Mouse (Mus musculus): ENCODE measurements at regions not wholly inside any gene's neighbourhood (a gene's known extent, or its start where the extent isn't known, plus 50 kb on each side); places are given as distances from the start of the nearest gene placed in this dataset.
"Not testable (repeated sequence)": the region's sequence is repeated elsewhere in the genome, so short reads cannot be mapped to it uniquely, and the experiment has no call there.

- not testable (repeated sequence) for DNase-seq
These were observed 373.4 kb downstream of the Casp12 start for GRCm38 (mm10) chr9:5718585-5718984.

DNA sequence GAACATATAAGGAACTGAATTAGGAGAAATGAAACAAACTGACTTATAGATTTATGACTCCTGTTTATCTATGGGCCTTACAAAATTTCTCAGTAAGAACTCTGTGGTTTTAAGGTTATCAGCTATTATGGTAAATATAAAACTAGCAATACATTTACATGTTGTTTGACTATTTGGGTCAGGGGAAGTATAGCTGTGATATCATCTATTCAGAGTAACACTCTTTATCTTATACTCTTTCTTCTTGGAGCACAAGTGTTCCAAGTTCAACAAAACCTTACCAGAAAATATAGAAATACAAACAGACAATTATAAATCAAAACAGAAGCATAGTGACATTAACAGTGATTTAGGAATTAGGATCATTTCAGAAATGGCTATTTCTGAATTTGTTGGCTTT lies 383.6 kb downstream of the Casp12 start:
- no peak for DNase-seq

DNA sequence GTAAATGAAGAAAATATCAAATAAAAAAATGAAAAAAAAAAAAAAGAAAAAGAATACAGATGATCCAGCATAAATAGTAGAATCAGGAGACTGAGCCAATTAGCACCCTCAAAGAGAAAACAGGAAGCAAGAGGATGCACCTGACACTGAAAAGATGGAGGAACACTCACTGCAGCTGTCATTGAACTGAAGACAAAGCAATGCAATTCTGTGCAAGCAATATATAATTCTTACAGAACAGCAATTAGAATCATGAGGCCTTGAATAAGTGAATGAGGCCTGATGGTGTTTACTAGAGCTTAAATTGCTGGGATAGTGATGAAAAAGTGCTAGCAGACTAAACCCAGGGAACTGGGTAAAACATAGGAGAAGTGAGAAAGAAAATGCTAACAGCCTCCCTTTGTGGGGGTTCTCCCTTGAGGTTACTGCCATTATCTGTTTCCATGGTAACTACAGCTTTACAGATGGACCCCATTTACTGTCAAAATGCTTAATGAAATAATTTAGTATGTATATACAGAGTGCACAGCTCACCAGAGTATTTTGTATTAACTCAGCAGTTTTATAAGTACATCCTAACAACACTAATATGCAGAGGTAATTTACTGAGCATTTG lies 407.6 kb downstream of the Casp12 start:
- no peak for DNase-seq

DNA sequence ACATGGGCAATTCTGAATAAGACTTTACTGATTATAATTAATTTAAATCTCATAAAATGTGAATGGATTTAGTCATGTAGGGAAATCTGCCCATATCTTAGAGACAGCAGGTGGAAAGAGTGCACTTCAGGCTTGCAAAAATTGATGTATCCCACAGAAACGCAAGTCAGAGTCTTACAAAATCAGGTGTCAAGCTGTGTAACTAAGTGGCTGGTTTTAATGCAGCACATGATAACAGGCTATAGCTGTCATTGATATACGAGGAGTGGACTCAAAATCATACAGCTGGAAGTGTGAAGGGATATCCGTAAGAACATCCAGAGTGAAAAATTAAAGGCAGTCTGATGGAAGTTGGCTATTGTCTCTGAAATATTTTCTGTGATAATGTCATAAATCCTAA lies 408.6 kb downstream of the Casp12 start:
- no peak for DNase-seq

DNA sequence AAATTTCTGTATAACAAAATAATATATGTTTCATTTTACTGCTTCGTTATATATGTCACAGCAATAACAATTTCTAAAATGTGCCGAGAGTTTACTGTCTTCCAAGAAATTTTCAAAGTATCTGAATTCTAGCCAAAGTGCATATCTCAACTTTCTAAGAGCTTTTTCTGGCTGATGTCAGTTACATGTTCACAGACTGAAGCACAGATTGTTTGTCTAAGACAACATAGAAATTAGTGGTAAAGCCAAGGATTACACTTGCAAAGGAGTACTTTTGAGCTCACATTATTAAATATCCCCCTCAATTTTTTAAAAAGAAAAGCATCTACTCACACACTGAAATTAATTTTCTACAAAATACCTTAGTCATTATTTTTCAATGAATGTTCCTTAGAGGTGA lies 407.2 kb upstream of the Pdgfd start:
- no peak for DNase-seq

DNA sequence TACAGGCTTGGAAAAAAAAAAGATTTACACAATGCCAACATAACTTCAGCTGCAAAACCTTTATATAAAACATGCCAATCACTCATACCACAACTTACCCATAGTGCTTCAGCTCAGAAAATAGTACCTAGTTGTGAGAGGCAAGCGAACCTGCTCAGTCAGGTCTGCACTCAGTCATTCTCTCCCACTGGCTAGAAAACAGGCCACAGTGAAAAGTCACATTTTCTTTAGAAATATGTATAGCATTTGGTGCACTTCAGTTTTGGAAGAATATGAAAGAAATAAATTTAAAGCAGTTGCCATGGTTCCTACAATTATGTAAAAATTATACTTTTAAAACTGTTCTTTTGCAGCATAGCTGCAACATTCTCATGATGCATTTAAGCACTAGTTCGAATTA lies 398.5 kb upstream of the Pdgfd start:
- DNase-seq, result no peak

DNA sequence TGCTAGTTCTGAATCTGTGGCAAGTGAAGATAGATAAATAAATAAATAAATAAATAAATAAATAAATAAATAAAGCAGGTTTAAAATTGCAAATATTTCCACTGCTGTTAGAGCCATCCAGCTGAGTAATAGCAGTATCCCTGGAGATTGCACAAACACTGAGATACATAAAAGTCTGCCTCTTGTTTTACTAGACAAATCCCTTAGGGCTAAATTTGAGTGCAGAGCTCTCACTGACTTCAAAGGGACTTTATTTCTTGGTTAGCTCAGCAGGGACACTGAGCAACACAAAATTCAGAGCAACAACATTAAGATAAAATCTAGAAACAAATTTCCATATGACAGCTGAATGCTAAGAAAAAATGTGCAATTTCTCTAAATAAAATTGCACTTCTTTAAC lies 397.2 kb upstream of the Pdgfd start:
- DNase-seq, result no peak
